Mouse (Mus musculus): ENCODE measurements at regions not wholly inside any gene's neighbourhood (a gene's known extent, or its start where the extent isn't known, plus 50 kb on each side); places are given as distances from the start of the nearest gene placed in this dataset.

DNA sequence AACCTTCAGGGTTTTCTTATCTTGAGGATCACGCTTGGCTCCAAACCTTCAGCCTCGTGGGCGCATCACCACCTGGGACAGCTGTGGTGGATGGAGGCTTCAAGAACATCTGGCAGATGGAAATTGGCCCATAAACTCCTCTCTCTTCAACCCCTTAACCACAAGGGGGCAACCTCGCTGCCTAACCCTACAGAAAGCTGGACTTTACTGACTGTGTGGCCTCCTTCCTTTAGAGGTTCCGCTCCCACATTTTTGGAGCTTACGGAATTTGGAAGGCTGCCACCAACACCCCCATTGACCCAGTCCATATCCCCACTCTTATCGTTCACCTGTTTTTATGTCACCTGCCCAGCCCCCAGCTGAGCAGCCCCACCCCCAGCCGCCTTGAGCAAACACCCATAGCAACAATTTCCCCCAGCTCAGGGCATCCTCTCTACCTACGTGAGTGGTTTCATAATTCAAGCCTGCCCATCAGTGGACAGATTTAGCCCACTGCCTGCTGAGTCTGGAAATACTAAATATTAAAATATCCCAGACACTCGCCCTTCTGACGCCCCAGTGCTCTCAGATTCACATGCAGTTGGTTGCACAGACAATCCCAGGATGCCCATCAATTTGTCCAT, 167.0 kb upstream of the Slc22a22 start:
- DNase-seq (ENCODE audit: low spot score), result peak; percentile 3

DNA sequence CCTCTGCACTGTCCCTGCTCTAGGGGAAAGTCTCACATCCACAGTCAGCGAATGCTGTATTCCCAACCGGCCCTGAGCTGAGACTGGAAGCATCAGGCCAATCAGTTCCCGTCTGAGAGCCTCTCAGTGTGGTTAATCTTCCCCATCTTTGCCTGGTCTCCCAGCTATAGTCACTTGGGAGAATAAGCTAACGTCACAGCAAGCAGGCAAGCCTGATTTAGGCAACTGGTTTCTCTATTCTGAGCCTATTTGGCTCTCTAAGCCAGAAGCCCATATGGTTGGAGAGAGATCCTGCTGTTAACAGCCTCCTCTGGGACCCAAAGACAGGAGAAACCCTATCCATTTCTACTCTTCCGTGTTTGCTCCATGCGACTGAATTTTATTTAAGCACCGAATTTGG, 161.7 kb upstream of the Slc22a22 start:
- DNase-seq (ENCODE audit: low spot score), result no peak

DNA sequence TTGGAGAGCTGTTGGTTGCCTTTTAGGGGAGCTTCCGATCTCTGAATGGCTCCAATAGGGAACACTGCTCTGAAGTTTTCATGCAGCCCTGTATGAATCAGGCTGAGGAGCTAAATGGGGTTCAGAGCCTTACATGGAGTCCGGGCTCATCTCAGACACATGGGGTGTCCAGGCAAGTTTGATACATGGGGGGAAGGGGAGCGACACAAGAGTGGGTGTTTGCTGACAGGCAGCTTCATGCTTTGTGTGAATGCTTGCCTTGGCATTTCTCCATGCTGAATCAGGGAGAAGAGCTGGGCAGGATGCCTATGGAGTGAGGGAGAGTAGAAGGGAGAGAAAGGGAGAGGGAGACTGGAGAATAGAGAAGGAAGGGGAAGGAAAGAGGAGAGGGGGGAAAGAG, 155.6 kb upstream of the Slc22a22 start:
- no peak for DNase-seq (ENCODE audit: low spot score)

DNA sequence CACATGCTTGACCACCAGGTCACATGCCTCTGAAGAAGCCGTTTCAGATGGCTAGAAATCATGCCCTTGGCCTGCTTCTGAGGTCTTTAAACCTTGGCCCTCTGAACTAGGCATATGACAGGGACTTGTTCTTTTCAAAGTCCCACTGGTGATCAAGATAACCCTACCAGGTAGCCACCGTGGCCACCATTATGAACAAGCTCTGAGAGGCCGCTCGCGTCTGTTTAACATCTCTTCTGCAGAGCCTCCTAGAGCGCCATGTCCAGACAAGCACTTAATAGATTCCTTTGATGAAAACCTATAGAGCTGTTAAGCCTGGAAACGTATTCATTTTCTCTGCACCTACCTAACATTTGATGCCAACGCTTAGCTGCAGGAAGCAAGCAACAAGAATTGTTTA, 155.1 kb upstream of the Slc22a22 start:
- no peak for DNase-seq (ENCODE audit: low spot score)

DNA sequence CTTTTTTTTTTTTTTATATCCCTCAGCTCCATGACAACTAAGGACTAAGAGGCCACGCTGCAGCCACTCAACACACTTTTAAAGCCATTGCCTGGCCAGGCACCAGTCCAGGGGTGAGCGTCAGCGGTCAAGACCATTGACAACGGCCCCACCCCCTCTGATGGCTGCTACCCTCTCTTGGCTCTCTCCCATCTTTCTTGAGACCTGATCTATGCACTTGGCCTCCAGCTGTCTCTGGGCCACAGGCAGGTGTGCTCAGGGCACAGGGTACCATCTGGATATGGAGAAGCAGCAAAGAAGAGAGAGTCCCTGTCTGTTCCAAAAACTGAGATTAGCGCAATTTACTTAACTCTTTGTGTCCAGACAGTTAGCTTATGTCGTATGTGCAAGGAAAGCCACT, 141.0 kb upstream of the Slc22a22 start:
- no peak for DNase-seq (ENCODE audit: low spot score)

- DNase-seq (ENCODE audit: low spot score), result no peak
These were observed 139.5 kb upstream of the Slc22a22 start for GRCm38 (mm10) chr15:57616880-57617391.

- no peak for DNase-seq (ENCODE audit: low spot score)
These were observed 132.6 kb upstream of the Slc22a22 start for GRCm38 (mm10) chr15:57610006-57610405.

GRCm38 (mm10) chr15:57608519-57608918, 131.1 kb upstream of the Slc22a22 start:
- no peak for DNase-seq (ENCODE audit: low spot score)

DNA sequence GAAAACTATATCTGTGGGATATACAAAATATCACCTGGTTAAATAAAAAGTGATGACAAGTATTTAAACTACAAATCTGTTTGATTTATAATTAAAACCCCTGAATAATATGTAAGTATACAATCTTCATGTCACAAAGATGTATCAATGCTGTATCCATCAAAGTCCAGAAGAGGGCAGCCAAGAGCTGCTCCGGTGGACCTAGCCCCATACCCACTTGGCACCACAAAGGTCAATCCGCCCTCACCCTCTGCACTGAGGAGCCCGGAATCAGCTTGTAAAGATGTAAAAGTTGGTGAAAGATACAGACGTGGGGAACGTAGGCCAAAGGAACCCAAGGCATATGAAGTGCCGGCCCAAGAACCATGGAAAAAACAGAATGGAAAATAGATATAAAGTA, 123.1 kb upstream of the Slc22a22 start:
- DNase-seq (ENCODE audit: low spot score), result no peak

GRCm38 (mm10) chr15:57593326-57594004, 116.0 kb upstream of the Slc22a22 start:
- no peak for DNase-seq (ENCODE audit: low spot score)

DNA sequence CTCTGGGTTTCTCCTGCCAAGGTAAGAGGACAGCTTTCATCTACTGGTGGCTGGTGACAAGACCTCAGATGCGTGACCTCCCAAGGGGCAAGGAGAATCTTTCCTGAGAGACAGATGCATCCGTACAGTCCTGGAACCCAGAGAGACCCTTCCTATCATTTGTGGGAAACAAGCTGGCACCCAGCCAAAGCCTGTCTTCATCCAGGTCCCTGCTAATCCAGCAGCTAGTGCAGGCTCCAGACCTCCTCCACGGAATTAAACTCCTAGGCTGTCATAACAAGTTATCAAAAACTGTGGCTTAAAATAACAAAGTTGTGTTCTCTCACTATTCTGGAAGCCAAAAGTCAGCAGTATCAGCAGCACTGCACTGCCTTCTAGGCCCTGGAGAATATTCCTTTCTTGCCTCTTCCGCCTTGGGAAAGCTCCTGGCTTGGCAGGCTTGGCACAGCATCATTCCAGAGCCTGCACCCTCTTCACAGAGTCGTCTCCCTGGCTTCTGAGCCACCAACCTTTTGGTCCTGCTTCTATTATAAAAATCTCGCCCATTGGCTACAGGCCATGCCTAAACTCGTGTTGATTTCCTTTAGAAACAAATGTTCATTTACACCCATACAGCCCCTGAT, 113.3 kb upstream of the Slc22a22 start:
- DNase-seq (ENCODE audit: low spot score), result no peak

GRCm38 (mm10) chr15:57589404-57590377, 112.3 kb upstream of the Slc22a22 start:
- DNase-seq (ENCODE audit: low spot score), result no peak

DNA sequence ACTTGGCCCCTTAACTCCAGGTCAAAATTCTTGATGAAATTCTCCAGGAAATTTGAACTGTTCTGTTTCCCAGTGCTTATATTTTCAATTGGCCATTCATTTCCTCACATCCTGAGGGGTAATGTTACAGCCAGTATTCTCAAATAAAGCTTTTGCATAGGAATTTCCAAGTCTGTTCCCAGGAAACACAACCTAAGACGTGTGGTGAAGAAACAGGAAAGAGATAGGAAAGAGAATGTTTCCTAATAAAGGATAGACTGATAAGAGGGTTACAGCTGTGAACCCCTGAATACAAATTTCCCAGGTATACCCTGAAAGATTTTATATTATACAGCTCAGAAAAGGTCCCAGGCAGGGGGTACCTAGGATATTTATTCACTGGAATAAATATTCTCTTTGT, 108.0 kb upstream of the Slc22a22 start:
- DNase-seq (ENCODE audit: low spot score), result no peak

GRCm38 (mm10) chr15:57584498-57584897, 107.1 kb upstream of the Slc22a22 start:
- DNase-seq (ENCODE audit: low spot score), result no peak

DNA sequence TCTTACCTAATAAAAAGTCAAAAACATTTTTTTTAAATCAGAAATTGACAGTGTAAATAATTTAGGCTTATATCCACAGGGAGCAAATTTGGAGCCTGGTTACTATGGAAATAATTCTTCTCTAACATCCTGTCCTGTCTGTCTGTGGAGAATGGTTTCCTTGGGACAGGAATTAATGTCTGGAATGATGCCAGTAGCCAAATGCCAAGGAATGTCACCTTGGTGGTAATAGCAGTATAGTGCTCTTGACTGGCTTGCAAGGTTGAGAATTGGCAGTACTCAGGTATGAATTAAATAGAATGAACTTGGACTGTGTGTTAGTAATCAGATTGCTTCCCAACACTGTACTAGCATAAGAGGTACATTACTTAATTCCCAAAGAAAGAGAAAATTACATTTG, 103.8 kb upstream of the Slc22a22 start:
- DNase-seq (ENCODE audit: low spot score), result no peak

DNA sequence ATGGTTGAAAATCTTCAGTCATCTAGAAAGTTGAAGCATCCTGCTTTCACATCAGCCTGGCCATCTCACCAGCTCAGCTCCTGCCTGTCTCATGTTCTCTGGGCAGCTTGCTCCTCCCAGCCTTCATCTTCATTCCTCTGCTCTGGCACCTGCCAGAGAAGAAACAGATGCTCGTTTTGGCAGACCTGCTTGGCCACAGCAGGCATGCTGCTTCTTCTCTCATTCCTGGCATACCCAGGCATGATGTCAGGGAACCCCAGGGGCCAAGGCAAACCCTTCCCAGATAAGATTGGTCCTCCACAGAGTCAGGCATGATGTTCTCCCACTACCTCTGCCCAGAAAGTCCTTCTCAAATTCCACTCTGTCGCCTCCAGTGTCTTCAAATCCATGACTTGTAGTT, 101.4 kb upstream of the Slc22a22 start:
- no peak for DNase-seq (ENCODE audit: low spot score)

DNA sequence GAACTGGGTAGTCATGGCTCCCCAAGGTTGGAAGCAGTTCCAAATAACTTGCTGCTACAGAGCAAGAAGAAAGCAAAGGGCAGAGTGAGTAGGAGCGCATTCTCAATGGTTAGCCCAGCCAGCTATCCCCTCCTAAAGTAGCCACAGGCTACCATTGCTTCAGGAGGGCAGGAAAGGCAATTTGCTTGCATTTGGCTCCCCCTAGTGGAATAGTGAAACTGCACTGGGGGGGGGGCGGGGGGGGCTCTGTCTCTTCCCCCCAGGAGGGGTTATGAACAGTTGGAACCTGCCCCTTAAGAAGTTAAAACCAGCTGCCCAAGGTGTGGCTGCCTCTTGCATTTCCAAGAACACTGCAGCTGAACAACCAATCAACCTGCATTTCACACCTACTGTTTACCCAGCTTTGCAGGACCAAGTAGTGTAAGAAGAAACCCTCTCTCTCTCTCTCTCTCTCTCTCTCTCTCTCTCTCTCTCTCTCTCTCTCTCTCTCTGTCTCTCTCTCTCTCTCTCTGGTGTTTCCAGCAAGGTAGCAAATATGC, 96.7 kb upstream of the Slc22a22 start:
- DNase-seq (ENCODE audit: low spot score), result no peak

GRCm38 (mm10) chr15:57572460-57572859, 95.0 kb upstream of the Slc22a22 start:
- no peak for DNase-seq (ENCODE audit: low spot score)

GRCm38 (mm10) chr15:57568006-57568630, 90.7 kb upstream of the Slc22a22 start:
- DNase-seq (ENCODE audit: low spot score), result no peak

- DNase-seq (ENCODE audit: low spot score), result no peak
These were observed 69.7 kb upstream of the Slc22a22 start for GRCm38 (mm10) chr15:57547154-57547553.

DNA sequence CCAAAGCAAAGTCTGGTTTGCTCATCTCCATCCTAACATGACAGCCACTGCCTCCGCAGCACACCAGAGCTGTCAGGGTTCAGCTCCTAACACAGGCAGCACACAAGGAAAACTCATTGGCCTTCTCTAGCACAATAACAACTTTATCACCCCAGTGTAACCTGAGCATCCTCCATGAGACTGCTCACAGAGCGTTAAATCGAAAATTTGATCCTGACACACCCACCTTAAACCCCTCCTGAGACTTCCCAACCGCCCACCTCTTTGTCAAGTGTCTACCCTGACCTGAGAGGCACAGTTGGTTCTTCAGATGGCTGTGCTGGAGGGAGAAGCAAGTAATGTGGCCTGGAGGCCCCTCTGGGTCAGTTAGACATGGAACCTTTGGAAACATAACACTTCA, 67.7 kb upstream of the Slc22a22 start:
- DNase-seq (ENCODE audit: low spot score), result no peak
